Mouse (Mus musculus) myocyte (in vitro differentiated cells): ENCODE data around the gene Stk11ip.

ENCODE experiments used
- E2F4 ChIP-seq: IDR thresholded peaks from one replicate; pipeline ENCODE4 v1.6.1; 2011; ENCODE audit warnings: mild to moderate bottlenecking, control low read depth, moderate library complexity; ENCODE audit not compliant: insufficient read depth
- MAX ChIP-seq: IDR thresholded peaks from one replicate; pipeline ENCODE4 v1.6.1; 2011; ENCODE audit warnings: low read depth, mild to moderate bottlenecking, control low read depth
- MYOG ChIP-seq, 3 experiments: IDR thresholded peaks; one replicate each; pipeline ENCODE4 v1.6.1; 2011; ENCODE audit warnings: control low read depth in 2 of 3, low read depth in 2 of 3, mild to moderate bottlenecking in 2 of 3; ENCODE audit not compliant: insufficient read length in 2 of 3, control insufficient read depth in 1 of 3, insufficient read depth in 1 of 3
- POLR2A ChIP-seq: IDR thresholded peaks from one replicate; pipeline ENCODE4 v1.6.1; 2011; ENCODE audit warnings: low read depth, mild to moderate bottlenecking, control low read depth, moderate library complexity; ENCODE audit not compliant: insufficient read length
- POLR2AphosphoS2 ChIP-seq: IDR thresholded peaks from one replicate; pipeline ENCODE4 v1.6.1; 2011; ENCODE audit warnings: low read depth, control low read depth; ENCODE audit not compliant: insufficient read length
- TCF12 ChIP-seq: IDR thresholded peaks from one replicate; pipeline ENCODE4 v1.6.1; 2011; ENCODE audit warnings: mild to moderate bottlenecking, control low read depth; ENCODE audit not compliant: poor library complexity, insufficient read depth, severe bottlenecking
- USF1 ChIP-seq: IDR thresholded peaks from one replicate; pipeline ENCODE4 v1.6.1; 2011; ENCODE audit warnings: low read depth, mild to moderate bottlenecking, control low read depth, moderate library complexity

DNA sequence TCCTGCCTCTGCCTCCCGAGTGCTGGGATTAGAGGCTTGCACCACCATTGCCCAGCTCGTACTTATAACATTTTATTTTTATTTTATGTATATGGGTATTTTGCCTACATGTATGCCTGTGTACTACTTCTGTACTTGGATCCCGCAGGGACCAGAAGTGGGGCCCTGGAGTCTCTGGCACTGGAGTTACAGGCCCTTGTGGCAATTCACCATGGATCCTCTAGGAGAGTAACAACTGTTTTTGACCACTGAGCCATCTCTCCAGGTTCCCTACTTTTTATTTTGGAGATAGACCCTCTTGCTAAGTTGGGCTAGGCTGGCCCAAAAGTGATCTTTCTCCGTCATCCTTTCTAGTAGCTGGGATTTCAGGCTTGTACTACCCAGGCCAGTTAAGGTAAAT, 2.9 kb upstream of the Stk11ip start:
- TF ChIP-seq POLR2A (no peak), POLR2AphosphoS2 (no peak), USF1 (no peak), E2F4 (no peak), MAX (no peak), TCF12 (no peak), MYOG (IDR thresholded peaks at IDR 0.05; ENCODE audit: control insufficient read depth in 1 of 3, insufficient read depth in 1 of 3, insufficient read length in 2 of 3, low read depth in 2 of 3) (no peak)
